Mouse (Mus musculus) midbrain, postnatal 0 days (tissue): ENCODE measurements around the gene Pkm. TPM values are rescaled to one million over a fixed set of nuclear protein-coding genes. Genes with fewer than 3 reads are reported as not detected.

Source experiments
- ATAC-seq: fragments of 200-750 bp; cut with Nextera tagmentation; 2 replicates; pipeline ENCODE4 v1.8.0; 2017; ENCODE audit warnings: moderate number of reproducible peaks, mild to moderate bottlenecking, moderate TSS enrichment, moderate library complexity; ENCODE audit not compliant: low FRiP score
- DNase-seq: peaks from one replicate; pipeline ENCODE4 v3.0.0-alpha.2; 2015; ENCODE audit warnings: low spot score
- H3K27ac ChIP-seq: fragments of 300-500 bp; sonication (generic); 2 replicates; pipeline ENCODE4 v1.5.1; 2014; ENCODE audit warnings: low read depth, mild to moderate bottlenecking, low read length, mixed read lengths
- H3K27me3 ChIP-seq: fragments of 300-500 bp; sonication (generic); 2 replicates; pipeline ENCODE4 v1.6.1; 2014; ENCODE audit warnings: low read length, control low read depth, mixed read lengths; ENCODE audit not compliant: insufficient read depth
- H3K36me3 ChIP-seq: fragments of 300-500 bp; sonication (generic); 2 replicates; pipeline ENCODE4 v1.6.1; 2014; ENCODE audit warnings: low read length, control low read depth, mixed read lengths; ENCODE audit not compliant: insufficient read depth
- H3K4me1 ChIP-seq: fragments of 300-500 bp; sonication (generic); 2 replicates; pipeline ENCODE4 v1.6.1; 2014; ENCODE audit warnings: mild to moderate bottlenecking, control low read depth, antibody characterized with exemption, low read length, mixed read lengths; ENCODE audit not compliant: insufficient read depth
- H3K4me2 ChIP-seq: fragments of 300-500 bp; sonication (generic); 2 replicates; pipeline ENCODE4 v1.6.1; 2014; ENCODE audit warnings: low read depth, mild to moderate bottlenecking, low read length, mixed read lengths; ENCODE audit not compliant: poor library complexity, severe bottlenecking
- H3K4me3 ChIP-seq: fragments of 300-500 bp; sonication (generic); 2 replicates; pipeline ENCODE4 v1.5.1; 2014; ENCODE audit warnings: low read depth, mild to moderate bottlenecking, low read length, moderate library complexity
- H3K9ac ChIP-seq: fragments of 300-500 bp; sonication (generic); replicated peaks from 2 replicates; pipeline ENCODE4 v1.6.1; 2014; ENCODE audit warnings: mild to moderate bottlenecking, low read length, moderate library complexity, mixed read lengths; ENCODE audit not compliant: poor library complexity, severe bottlenecking
- H3K9me3 ChIP-seq: fragments of 300-500 bp; sonication (generic); 2 replicates; pipeline ENCODE4 v1.6.1; 2016; ENCODE audit warnings: low read length, control low read depth
- CTCF ChIP-seq: IDR thresholded peaks from 2 replicates; pipeline ENCODE4 v1.5.1; 2016; ENCODE audit warnings: antibody characterized with exemption, mild to moderate bottlenecking
- WGBS: fragments of 180-500 bp; shearing (Covaris S2); extraction: QIAGEN DNeasy Blood & Tissue Kit; methylation state at CpG from one replicate; pipeline ENCODE4 v1.1.7; 2014; 5-methylcytosine and 5-hydroxymethylcytosine counted together
- polyA plus RNA-seq: library from polyadenylated mRNA; unstranded; fragments of >200 nt; fragmentation: Nextera tagmentation; extraction: Ambion mirVana; gene quantifications from 2 replicates; pipeline ENCODE4 v1.2.1, GENCODE M21; 2015
- total RNA-seq: library from RNA; depleted of rRNA; stranded (reverse); fragments of >200 nt; gene quantifications from 2 replicates; pipeline ENCODE4 v1.2.3, GENCODE M21; 2014

The Pkm gene
- total and polyA plus RNA-seq, 2 experiments from 2014 or later: 739 to 780 TPM

GRCm38 (mm10) chr9:59678313-59678712 lies 22.1 kb downstream of the Pkm start:
- no peak overlapping the region for H3K27ac ChIP-seq
- WGBS: 14% methylated on average over 1 of the region's 1 CpGs
- H3K27me3 ChIP-seq: no peaks in the 10 kb centered on the region
- H3K4me1 ChIP-seq: peaks cover 4% of the 10 kb centered on the region; the same call in 1 of the 2 replicates
- H3K4me3 ChIP-seq: no peak overlapping the region
- 0 out of 2 replicates have a peak, but pooled peaks have one; percentile 38 for ATAC-seq
- TF ChIP-seq CTCF: peak; percentile 85
- DNase-seq: peak; percentile 71
- no peak overlapping the region for H3K9ac ChIP-seq
- H3K4me2 ChIP-seq: no peak overlapping the region
- H3K36me3 ChIP-seq: peaks cover 34% of the 10 kb centered on the region
- no peaks in the 10 kb centered on the region for H3K9me3 ChIP-seq

- H3K36me3 ChIP-seq: peaks cover 21% of the 10 kb centered on the region
- peak within 1 kb of the TSS; percentile 64 for H3K9ac ChIP-seq
- H3K4me1 ChIP-seq: peaks cover 4% of the 10 kb centered on the region; the same call in 1 of the 2 replicates
- no peaks in the 10 kb centered on the region for H3K9me3 ChIP-seq
- peak; percentile 87 for ATAC-seq
- 2% methylated on average over 47 of the region's 47 CpGs for WGBS
- peak within 1 kb of the TSS; percentile 84 for H3K4me2 ChIP-seq
- TF ChIP-seq CTCF: peak; percentile 19; the same call in 1 of the 2 replicates
- peak within 1 kb of the TSS; percentile 55 for H3K27ac ChIP-seq
- H3K4me3 ChIP-seq: peak within 1 kb of the TSS; percentile 54
- no peaks in the 10 kb centered on the region for H3K27me3 ChIP-seq
- peak; percentile 86 for DNase-seq
Measured at GRCm38 (mm10) chr9:59679678-59680533, 23.7 kb downstream of the Pkm start, which contains the start of gene Gramd2. Gene Gramd2 (plus strand): TSS chr9:59680144.

GRCm38 (mm10) chr9:59680534-59680875 lies 24.3 kb downstream of the Pkm start:
- peaks cover 15% of the 10 kb centered on the region for H3K36me3 ChIP-seq
- 9% methylated on average over 16 of the region's 16 CpGs for WGBS
- no peaks in the 10 kb centered on the region for H3K27me3 ChIP-seq
- H3K27ac ChIP-seq: no peak overlapping the region; the same call in 1 of the 2 replicates
- ATAC-seq (peak; percentile 31; the same call in 1 of the 2 replicates), DNase-seq (no peak)
- H3K4me1 ChIP-seq: peaks cover 4% of the 10 kb centered on the region; the same call in 1 of the 2 replicates
- peak overlapping the region; percentile 64 for H3K9ac ChIP-seq
- no peaks in the 10 kb centered on the region for H3K9me3 ChIP-seq
- TF ChIP-seq CTCF: no peak
- peak overlapping the region; percentile 84 for H3K4me2 ChIP-seq
- H3K4me3 ChIP-seq: peak overlapping the region; percentile 54

- Histone ChIP-seq H3K9me3 (no peaks in the 10 kb centered on the region), H3K36me3 (no peaks in the 10 kb centered on the region), H3K27ac (no peak overlapping the region), H3K4me1 (peaks cover 4% of the 10 kb centered on the region; the same call in 1 of the 2 replicates), H3K9ac (no peak overlapping the region), H3K4me2 (no peak overlapping the region), H3K4me3 (no peak overlapping the region), H3K27me3 (no peaks in the 10 kb centered on the region)
- WGBS: 86% methylated on average over 2 of the region's 2 CpGs
- ATAC-seq: no peak
- no peak for DNase-seq
- TF ChIP-seq CTCF: no peak
Measured at GRCm38 (mm10) chr9:59684020-59684419, 27.9 kb downstream of the Pkm start.

GRCm38 (mm10) chr9:59687416-59688046 lies 31.4 kb downstream of the Pkm start:
- ATAC-seq (no peak), DNase-seq (no peak)
- no peak for TF ChIP-seq CTCF
- Histone ChIP-seq H3K27ac (no peak overlapping the region), H3K27me3 (no peaks in the 10 kb centered on the region), H3K4me1 (peaks cover 7% of the 10 kb centered on the region), H3K4me3 (no peak overlapping the region), H3K4me2 (no peak overlapping the region), H3K36me3 (no peaks in the 10 kb centered on the region), H3K9ac (no peak overlapping the region), H3K9me3 (no peaks in the 10 kb centered on the region)
- 37% methylated on average over 6 of the region's 6 CpGs for WGBS
